Mouse (Mus musculus) hindbrain, embryonic 14.5 days (tissue): ENCODE results near the gene Snd1. TPM values are rescaled to one million over a fixed set of nuclear protein-coding genes. Genes with fewer than 3 reads are reported as not detected.
A peak's percentile ranks its signal among the peaks of the same experiment; 100 is the strongest.

Experiments
- ATAC-seq: fragments of 200-750 bp; cut with Nextera tagmentation; 2 replicates; pipeline ENCODE4 v1.8.0; 2017; ENCODE audit warnings: moderate number of reproducible peaks, mild to moderate bottlenecking, moderate TSS enrichment, moderate library complexity; ENCODE audit not compliant: low FRiP score
- DNase-seq: peaks from one replicate; pipeline ENCODE4 v3.0.0-alpha.2; 2015; ENCODE audit warnings: low spot score
- H3K27ac ChIP-seq: fragments of 300-500 bp; sonication (generic); 2 replicates; pipeline ENCODE4 v1.5.1; 2014; ENCODE audit warnings: mild to moderate bottlenecking, moderate library complexity
- H3K27me3 ChIP-seq: fragments of 300-500 bp; sonication (generic); 2 replicates; pipeline ENCODE4 v1.6.1; 2014; ENCODE audit warnings: mild to moderate bottlenecking, low read length, mixed read lengths; ENCODE audit not compliant: control insufficient read depth, insufficient read depth
- H3K36me3 ChIP-seq: fragments of 300-500 bp; sonication (generic); replicated peaks from 2 replicates; pipeline ENCODE4 v1.6.1; 2014; ENCODE audit not compliant: control insufficient read depth, insufficient read depth
- H3K4me1 ChIP-seq: fragments of 300-500 bp; sonication (generic); replicated peaks from 2 replicates; pipeline ENCODE4 v1.6.1; 2014; ENCODE audit warnings: antibody characterized with exemption, low read length, mixed read lengths; ENCODE audit not compliant: control insufficient read depth, insufficient read depth
- H3K4me2 ChIP-seq: fragments of 300-500 bp; sonication (generic); replicated peaks from 2 replicates; pipeline ENCODE4 v1.6.1; 2014; ENCODE audit warnings: mild to moderate bottlenecking, moderate library complexity
- H3K4me3 ChIP-seq: fragments of 300-500 bp; sonication (generic); replicated peaks from 2 replicates; pipeline ENCODE4 v1.5.1; 2014; ENCODE audit warnings: mild to moderate bottlenecking, low read length
- H3K9ac ChIP-seq: fragments of 300-500 bp; sonication (generic); 2 replicates; pipeline ENCODE4 v1.6.1; 2014
- H3K9me3 ChIP-seq: fragments of 300-500 bp; sonication (generic); 2 replicates; pipeline ENCODE4 v1.6.1; 2016; ENCODE audit warnings: low read length; ENCODE audit not compliant: control insufficient read depth
- WGBS: fragments of 180-500 bp; shearing (Covaris S2); extraction: QIAGEN DNeasy Blood & Tissue Kit; methylation state at CpG from one replicate; pipeline ENCODE4 v1.1.7; 2014; 5-methylcytosine and 5-hydroxymethylcytosine counted together
- polyA plus RNA-seq: library from polyadenylated mRNA; unstranded; fragments of >200 nt; fragmentation: Nextera tagmentation; extraction: Ambion mirVana; gene quantifications from 2 replicates; pipeline ENCODE4 v1.2.1, GENCODE M21; 2014

The Snd1 gene
- polyA plus RNA-seq, 1 experiment from 2014 or later = 79.1 TPM

DNA sequence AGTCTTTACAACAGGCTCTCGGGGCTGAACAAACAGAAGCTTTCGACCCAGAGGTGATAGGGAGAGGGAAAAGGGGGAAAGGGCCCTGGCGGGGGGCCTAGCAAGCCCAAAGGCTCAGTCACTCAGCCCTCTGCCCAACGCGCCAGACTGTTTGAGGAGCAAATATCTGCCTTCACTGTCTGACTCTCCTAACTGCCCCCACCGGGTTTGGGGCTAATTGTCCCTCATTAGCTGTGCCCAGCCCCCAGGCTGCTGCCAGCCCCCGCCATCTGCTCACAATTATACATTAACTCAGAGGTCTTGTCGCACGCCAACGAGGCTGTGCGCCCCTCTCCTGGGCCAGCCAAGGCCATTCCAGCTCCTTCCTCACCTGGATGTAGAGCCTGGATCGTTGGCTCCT lies 24.0 kb upstream of the Snd1 start:
- 2% methylated on average over 12 of the region's 12 CpGs for WGBS
- Histone ChIP-seq H3K27ac (no peak overlapping the region), H3K36me3 (no peaks in the 10 kb centered on the region), H3K9ac (no peak overlapping the region), H3K9me3 (no peaks in the 10 kb centered on the region), H3K4me3 (no peak overlapping the region), H3K4me2 (no peak overlapping the region), H3K4me1 (no peaks in the 10 kb centered on the region), H3K27me3 (peaks cover 29% of the 10 kb centered on the region)
- ATAC-seq (no peak), DNase-seq (no peak)

- no peak for ATAC-seq
These were observed 15.7 kb upstream of the Snd1 start for GRCm38 (mm10) chr6:28459221-28459668.

DNA sequence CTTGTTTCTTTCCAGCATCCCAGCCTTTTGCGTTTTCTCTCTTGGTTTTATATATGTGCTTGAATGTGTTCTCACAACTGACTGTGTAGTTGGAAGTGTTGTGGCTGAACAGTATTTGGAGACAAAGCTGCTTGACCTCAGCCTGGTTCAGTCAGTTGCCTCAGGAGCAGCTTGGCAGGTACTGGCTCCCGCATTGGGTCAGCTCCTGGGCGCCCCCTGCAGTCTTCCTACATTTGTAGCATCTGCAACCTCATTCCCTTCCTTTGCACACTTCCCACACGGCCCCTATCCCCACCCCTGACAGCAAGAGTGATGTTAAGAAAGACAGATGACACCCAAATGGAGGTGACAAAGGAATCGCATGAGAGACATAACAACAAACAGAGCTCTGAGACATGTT lies 14.4 kb upstream of the Snd1 start:
- WGBS = 7% methylated on average over 5 of the region's 5 CpGs
- DNase-seq = no peak
- H3K9ac ChIP-seq = no peak overlapping the region
- H3K27ac ChIP-seq = no peak overlapping the region
- no peaks in the 10 kb centered on the region for H3K27me3 ChIP-seq
- H3K36me3 ChIP-seq = no peaks in the 10 kb centered on the region
- no peak overlapping the region for H3K4me2 ChIP-seq
- H3K4me1 ChIP-seq = no peaks in the 10 kb centered on the region
- H3K4me3 ChIP-seq = no peak overlapping the region
- ATAC-seq = no peak
- H3K9me3 ChIP-seq = no peaks in the 10 kb centered on the region

More at GRCm38 (mm10) chr6:28459221-28459668, 15.7 kb upstream of the Snd1 start:
- H3K9me3 ChIP-seq = no peaks in the 10 kb centered on the region
- H3K27me3 ChIP-seq = no peaks in the 10 kb centered on the region
- DNase-seq = no peak
- no peaks in the 10 kb centered on the region for H3K36me3 ChIP-seq
- no peak overlapping the region for H3K4me3 ChIP-seq
- no peak overlapping the region for H3K27ac ChIP-seq
- H3K9ac ChIP-seq = no peak overlapping the region
- H3K4me2 ChIP-seq = no peak overlapping the region
- no peaks in the 10 kb centered on the region for H3K4me1 ChIP-seq

DNA sequence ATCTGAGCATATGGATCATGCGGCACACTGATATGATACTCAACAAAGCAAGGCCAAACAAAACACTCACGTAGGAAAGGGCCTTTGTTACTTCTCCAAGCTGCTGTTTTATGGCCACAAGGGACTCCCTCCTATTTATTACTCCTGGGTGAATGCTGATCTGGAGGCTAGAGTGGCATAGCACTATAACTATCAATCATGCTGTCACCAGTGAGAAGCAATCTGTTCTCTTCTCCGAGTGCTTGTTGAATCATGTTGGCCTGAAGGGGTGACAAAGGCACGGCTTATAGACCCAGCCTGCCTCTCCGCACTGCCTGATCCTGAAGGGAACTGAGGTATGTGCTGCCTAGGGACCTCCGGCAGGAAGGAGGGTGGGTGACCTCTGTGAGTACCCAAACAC lies 10.3 kb upstream of the Snd1 start:
- no peaks in the 10 kb centered on the region for H3K9me3 ChIP-seq
- no peak overlapping the region for H3K27ac ChIP-seq
- no peak overlapping the region for H3K9ac ChIP-seq
- ATAC-seq = no peak
- no peak for DNase-seq
- no peaks in the 10 kb centered on the region for H3K36me3 ChIP-seq
- H3K4me2 ChIP-seq = no peak overlapping the region
- no peak overlapping the region for H3K4me3 ChIP-seq
- H3K27me3 ChIP-seq = no peaks in the 10 kb centered on the region
- whole genome bisulfite sequencing = 28% methylated on average over 6 of the region's 6 CpGs
- no peaks in the 10 kb centered on the region for H3K4me1 ChIP-seq

DNA sequence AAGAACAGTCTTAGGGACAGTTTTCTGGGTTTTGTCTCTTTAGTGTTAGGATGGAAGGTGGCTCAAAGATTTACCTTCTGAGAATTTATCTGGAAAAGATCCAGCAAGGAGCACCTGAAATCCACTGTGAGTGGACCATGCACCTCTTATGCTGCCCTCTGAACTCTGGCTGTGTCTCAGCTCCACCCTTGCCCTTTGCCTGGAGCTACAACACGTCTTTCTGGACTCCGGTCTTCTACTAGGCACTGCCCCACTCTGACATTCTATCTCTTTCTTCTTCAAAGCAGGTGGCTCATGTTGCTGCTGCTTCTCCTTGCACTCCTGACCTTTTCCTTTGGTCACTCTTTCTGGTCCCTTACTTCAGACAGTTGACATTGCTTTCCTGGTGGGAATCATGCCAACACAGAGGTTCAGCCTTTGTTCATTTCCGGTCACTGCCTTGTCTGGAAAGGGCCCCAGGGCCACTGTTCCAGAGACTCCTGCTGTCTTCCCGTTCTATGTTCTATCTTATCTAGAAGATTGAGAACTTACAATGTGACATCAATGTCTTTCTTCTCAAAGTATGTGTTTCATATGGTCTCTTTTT lies 4.8 kb upstream of the Snd1 start:
- DNase-seq (no peak), ATAC-seq (no peak)
- WGBS = 62% methylated on average over 4 of the region's 4 CpGs

DNA sequence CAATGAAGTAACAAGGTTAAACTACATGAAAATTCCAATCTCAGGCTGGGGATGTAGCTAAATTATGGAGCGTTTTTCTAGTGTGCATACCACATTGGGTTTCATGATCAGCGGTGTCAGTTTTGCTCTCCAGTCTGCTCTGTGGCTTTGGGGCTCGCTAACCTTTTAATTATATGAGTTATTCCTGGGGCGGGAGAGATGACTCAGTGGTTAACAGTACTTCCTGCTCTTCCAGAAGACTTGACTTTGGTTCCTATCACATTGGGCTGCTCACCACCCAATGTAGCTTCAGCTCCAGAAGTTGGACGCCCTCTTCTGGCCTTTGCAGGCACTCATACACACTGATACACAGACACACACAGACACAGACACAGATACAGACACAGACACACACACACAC lies 4.3 kb upstream of the Snd1 start:
- no peaks in the 10 kb centered on the region for H3K36me3 ChIP-seq
- WGBS = 86% methylated on average over 5 of the region's 5 CpGs
- no peak overlapping the region for H3K27ac ChIP-seq
- ATAC-seq (no peak), DNase-seq (no peak)
- H3K4me3 ChIP-seq = no peak overlapping the region
- no peaks in the 10 kb centered on the region for H3K9me3 ChIP-seq
- no peak overlapping the region for H3K9ac ChIP-seq
- no peaks in the 10 kb centered on the region for H3K27me3 ChIP-seq
- H3K4me1 ChIP-seq = no peaks in the 10 kb centered on the region
- H3K4me2 ChIP-seq = no peak overlapping the region

More for the DNA sequence above, 4.8 kb upstream of the Snd1 start:
- H3K9me3 ChIP-seq = no peaks in the 10 kb centered on the region
- H3K4me1 ChIP-seq = no peaks in the 10 kb centered on the region
- no peak overlapping the region for H3K9ac ChIP-seq
- H3K27ac ChIP-seq = no peak overlapping the region
- H3K36me3 ChIP-seq = no peaks in the 10 kb centered on the region
- H3K27me3 ChIP-seq = no peaks in the 10 kb centered on the region
- no peak overlapping the region for H3K4me3 ChIP-seq
- no peak overlapping the region for H3K4me2 ChIP-seq

DNA sequence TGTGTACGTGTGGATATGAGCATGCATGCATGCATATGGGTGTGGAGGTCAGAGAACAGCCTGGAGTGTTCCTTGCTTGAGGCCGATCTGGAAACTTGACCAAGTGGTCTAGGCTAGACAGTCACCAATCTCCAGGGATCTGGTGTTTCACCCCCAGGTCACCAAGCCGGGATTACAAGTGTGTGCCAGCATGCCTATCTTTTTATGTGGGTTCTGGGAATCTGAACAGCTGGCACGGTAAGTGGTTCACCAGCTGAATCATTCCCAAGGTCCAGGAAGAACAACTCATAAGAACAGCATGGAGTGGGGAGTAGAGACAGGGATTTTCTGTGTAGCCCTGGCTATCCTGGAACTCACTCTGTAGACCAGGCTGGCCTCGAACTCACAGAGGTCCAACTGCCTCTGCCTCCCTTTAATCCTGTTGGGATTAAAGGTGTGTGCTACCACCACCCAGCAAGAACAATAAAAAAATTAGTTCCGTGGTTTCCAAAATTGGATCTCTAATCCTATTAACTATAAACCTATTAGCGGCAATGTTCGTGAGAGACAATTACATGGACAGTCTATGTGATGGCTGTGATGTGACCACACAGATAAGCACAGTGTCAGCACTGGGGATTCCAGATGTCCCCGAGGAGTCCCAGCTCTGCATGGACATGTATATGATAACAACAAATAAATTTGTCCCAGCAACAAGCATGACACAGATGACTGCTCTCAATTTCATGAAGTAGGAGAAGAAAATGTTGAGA lies 3.5 kb upstream of the Snd1 start:
- Histone ChIP-seq H3K4me2 (no peak overlapping the region), H3K4me3 (no peak overlapping the region), H3K9ac (no peak overlapping the region), H3K9me3 (no peaks in the 10 kb centered on the region), H3K27me3 (no peaks in the 10 kb centered on the region), H3K27ac (no peak overlapping the region), H3K4me1 (no peaks in the 10 kb centered on the region), H3K36me3 (no peaks in the 10 kb centered on the region)
- ATAC-seq (no peak), DNase-seq (no peak)
- WGBS = 90% methylated on average over 9 of the region's 9 CpGs

DNA sequence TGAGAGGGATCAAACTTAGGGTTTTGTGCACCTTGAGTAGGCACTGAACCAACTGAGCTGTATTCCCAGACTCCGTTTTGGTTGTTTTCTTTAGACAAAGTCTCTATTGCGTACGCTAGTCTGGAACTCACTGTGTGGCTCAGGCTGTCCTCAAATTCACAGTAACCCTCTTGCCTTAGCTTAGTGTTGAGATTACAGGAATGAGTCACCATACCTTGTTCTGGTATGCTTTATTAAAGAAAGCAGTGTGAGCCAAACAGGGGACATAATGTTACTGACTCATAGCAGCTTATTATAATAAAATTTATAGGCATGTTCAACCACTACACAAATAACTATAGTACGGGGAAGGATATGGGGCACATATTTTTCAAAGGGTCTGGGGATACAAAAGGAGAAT lies 728 bp upstream of the Snd1 start:
- DNase-seq (no peak), ATAC-seq (no peak)
- Histone ChIP-seq H3K36me3 (no peaks in the 10 kb centered on the region), H3K4me1 (no peaks in the 10 kb centered on the region), H3K27ac (no peak overlapping the region), H3K4me3 (no peak overlapping the region), H3K27me3 (no peaks in the 10 kb centered on the region), H3K9me3 (no peaks in the 10 kb centered on the region), H3K9ac (no peak overlapping the region), H3K4me2 (no peak overlapping the region)
- WGBS = 90% methylated on average over 4 of the region's 4 CpGs

DNA sequence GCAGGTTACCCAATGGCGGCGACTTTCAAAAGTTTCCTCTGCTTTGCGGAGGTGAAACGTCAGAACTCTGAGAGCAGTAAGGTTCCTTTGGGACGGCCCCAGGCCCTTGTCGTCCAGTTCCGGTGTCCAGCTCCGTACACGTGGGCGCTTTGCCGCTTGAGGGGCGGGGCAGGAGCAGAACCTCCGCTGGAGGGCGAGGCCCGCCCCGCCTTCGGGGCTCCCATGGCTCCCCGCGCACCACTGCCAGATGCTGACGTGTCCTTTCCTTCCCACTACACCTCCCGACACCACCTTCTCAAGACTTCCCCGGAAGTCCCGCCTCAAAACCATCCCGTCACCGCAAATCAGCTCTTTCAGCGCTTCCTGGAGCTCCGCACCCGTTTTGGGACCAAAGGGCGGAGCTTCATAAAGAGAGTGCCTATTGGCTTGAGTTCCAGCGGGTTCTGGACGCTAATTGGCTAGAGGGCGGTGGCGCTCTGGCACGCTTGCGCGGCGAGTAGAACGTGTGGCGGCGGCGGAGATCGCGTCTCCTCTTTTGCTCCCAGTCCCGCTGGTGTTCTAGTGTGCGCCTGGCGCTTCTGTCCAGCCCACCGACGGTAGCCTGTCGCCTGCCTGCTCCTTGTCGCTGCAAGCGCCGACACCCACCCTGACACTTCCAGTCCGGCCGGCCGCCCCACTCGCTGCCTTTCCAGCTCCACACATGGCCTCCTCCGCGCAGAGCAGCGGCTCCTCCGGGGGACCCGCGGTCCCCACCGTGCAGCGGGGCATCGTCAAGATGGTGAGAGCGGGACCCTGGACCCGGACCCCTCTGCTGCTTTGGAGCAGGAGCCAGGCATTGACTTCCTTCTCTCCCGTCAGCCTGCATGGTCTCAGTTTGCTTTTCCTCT lies 5.2 kb downstream of the Snd1 start:
- no peaks in the 10 kb centered on the region for H3K36me3 ChIP-seq
- H3K4me3 ChIP-seq = peak overlapping the region; percentile 78
- DNase-seq (peak; percentile 98), ATAC-seq (peak; percentile 99)
- H3K9me3 ChIP-seq = no peaks in the 10 kb centered on the region
- peaks cover 12% of the 10 kb centered on the region for H3K4me1 ChIP-seq
- H3K4me2 ChIP-seq = peak overlapping the region; percentile 92
- peak overlapping the region; percentile 79 for H3K9ac ChIP-seq
- WGBS = under 1% methylated on average over 66 of the region's 68 CpGs
- peak overlapping the region; percentile 67 for H3K27ac ChIP-seq
- no peaks in the 10 kb centered on the region for H3K27me3 ChIP-seq
